Mouse (Mus musculus): ENCODE data around the gene Wdr95. TPM values are rescaled to one million over a fixed set of nuclear protein-coding genes. Genes with fewer than 3 reads are reported as not detected.

The Wdr95 gene
- polyA plus RNA-seq, 1 experiment, result 0.49 TPM

GRCm38 (mm10) chr5:149506033-149506432 lies 22.4 kb upstream of the Wdr95 start:
- Histone ChIP-seq H3K4me1 (ENCODE audit: control insufficient read depth, insufficient read depth, insufficient read length) (no peaks in the 10 kb centered on the region), H3K27me3 (ENCODE audit: control insufficient read depth, insufficient read depth, low read length) (no peaks in the 10 kb centered on the region), H3K27ac (ENCODE audit: insufficient read depth, low read length) (no peak overlapping the region), H3K36me3 (ENCODE audit: control insufficient read depth, insufficient read depth, low read length) (no peaks in the 10 kb centered on the region), H3K4me3 (ENCODE audit: extremely low read depth, insufficient read depth, insufficient read length) (no peak overlapping the region)
- WGBS, result 97% methylated on average over 2 of the region's 2 CpGs
- DNase-seq (ENCODE audit: low read depth in 1 of 2, low spot score in 2 of 2), result no peak
- TF ChIP-seq POLR2A (IDR thresholded peaks at IDR 0.05; ENCODE audit: low read depth, low read length), result no peak
- TF ChIP-seq CTCF (IDR thresholded peaks at IDR 0.05; ENCODE audit: extremely low read depth, insufficient read depth, insufficient read length, insufficient replicate concordance), result no peak

GRCm38 (mm10) chr5:149508094-149509029 lies 20.1 kb upstream of the Wdr95 start:
- no peak for DNase-seq (ENCODE audit: low read depth in 1 of 2, low spot score in 2 of 2)
- H3K27me3 ChIP-seq (ENCODE audit: control insufficient read depth, insufficient read depth, low read length), result no peaks in the 10 kb centered on the region
- H3K4me3 ChIP-seq (ENCODE audit: extremely low read depth, insufficient read depth, insufficient read length), result no peak overlapping the region
- no peak overlapping the region for H3K27ac ChIP-seq (ENCODE audit: insufficient read depth, low read length)
- no peaks in the 10 kb centered on the region for H3K4me1 ChIP-seq (ENCODE audit: control insufficient read depth, insufficient read depth, insufficient read length)
- H3K36me3 ChIP-seq (ENCODE audit: control insufficient read depth, insufficient read depth, low read length), result no peaks in the 10 kb centered on the region
- TF ChIP-seq POLR2A (IDR thresholded peaks at IDR 0.05; ENCODE audit: low read depth, low read length) (no peak), CTCF (IDR thresholded peaks at IDR 0.05; ENCODE audit: extremely low read depth, insufficient read depth, insufficient read length, insufficient replicate concordance) (no peak)
- WGBS, result 73% methylated on average over 20 of the region's 20 CpGs

- 93% methylated on average over 13 of the region's 13 CpGs for WGBS
- H3K4me3 ChIP-seq (ENCODE audit: extremely low read depth, insufficient read depth, insufficient read length), result no peak overlapping the region
- H3K27me3 ChIP-seq (ENCODE audit: control insufficient read depth, insufficient read depth, low read length), result no peaks in the 10 kb centered on the region
- no peak overlapping the region for H3K27ac ChIP-seq (ENCODE audit: insufficient read depth, low read length)
- DNase-seq (ENCODE audit: low read depth in 1 of 2, low spot score in 2 of 2), result no peak
- TF ChIP-seq CTCF (IDR thresholded peaks at IDR 0.05; ENCODE audit: extremely low read depth, insufficient read depth, insufficient read length, insufficient replicate concordance), result no peak
- TF ChIP-seq POLR2A (IDR thresholded peaks at IDR 0.05; ENCODE audit: low read depth, low read length), result no peak
- H3K4me1 ChIP-seq (ENCODE audit: control insufficient read depth, insufficient read depth, insufficient read length), result no peaks in the 10 kb centered on the region
- H3K36me3 ChIP-seq (ENCODE audit: control insufficient read depth, insufficient read depth, low read length), result no peaks in the 10 kb centered on the region
Observed at GRCm38 (mm10) chr5:149510323-149510722, 18.2 kb upstream of the Wdr95 start.

- no peaks in the 10 kb centered on the region for H3K36me3 ChIP-seq (ENCODE audit: control insufficient read depth, insufficient read depth, low read length)
- no peak for DNase-seq (ENCODE audit: low read depth in 1 of 2, low spot score in 2 of 2)
- TF ChIP-seq CTCF (IDR thresholded peaks at IDR 0.05; ENCODE audit: extremely low read depth, insufficient read depth, insufficient read length, insufficient replicate concordance), result no peak
- TF ChIP-seq POLR2A (IDR thresholded peaks at IDR 0.05; ENCODE audit: low read depth, low read length), result no peak
- H3K4me1 ChIP-seq (ENCODE audit: control insufficient read depth, insufficient read depth, insufficient read length), result no peaks in the 10 kb centered on the region
- H3K4me3 ChIP-seq (ENCODE audit: extremely low read depth, insufficient read depth, insufficient read length), result no peak overlapping the region
- WGBS, result 87% methylated on average over 3 of the region's 3 CpGs
- no peak overlapping the region for H3K27ac ChIP-seq (ENCODE audit: insufficient read depth, low read length)
- H3K27me3 ChIP-seq (ENCODE audit: control insufficient read depth, insufficient read depth, low read length), result no peaks in the 10 kb centered on the region
Observed at GRCm38 (mm10) chr5:149512695-149513094, 15.8 kb upstream of the Wdr95 start.

- Histone ChIP-seq H3K4me3 (ENCODE audit: extremely low read depth, insufficient read depth, insufficient read length) (no peak overlapping the region), H3K36me3 (ENCODE audit: control insufficient read depth, insufficient read depth, low read length) (no peaks in the 10 kb centered on the region), H3K27ac (ENCODE audit: insufficient read depth, low read length) (no peak overlapping the region), H3K4me1 (ENCODE audit: control insufficient read depth, insufficient read depth, insufficient read length) (no peaks in the 10 kb centered on the region), H3K27me3 (ENCODE audit: control insufficient read depth, insufficient read depth, low read length) (no peaks in the 10 kb centered on the region)
- DNase-seq (ENCODE audit: low read depth in 1 of 2, low spot score in 2 of 2), result no peak
- WGBS, result 70% methylated on average over 9 of the region's 9 CpGs
- TF ChIP-seq POLR2A (IDR thresholded peaks at IDR 0.05; ENCODE audit: low read depth, low read length), result no peak
- TF ChIP-seq CTCF (IDR thresholded peaks at IDR 0.05; ENCODE audit: extremely low read depth, insufficient read depth, insufficient read length, insufficient replicate concordance), result no peak
Observed at GRCm38 (mm10) chr5:149513438-149514086, 14.9 kb upstream of the Wdr95 start.

GRCm38 (mm10) chr5:149514087-149514671 lies 14.3 kb upstream of the Wdr95 start:
- H3K27ac ChIP-seq (ENCODE audit: insufficient read depth, low read length), result no peak overlapping the region
- 38% methylated on average over 14 of the region's 14 CpGs for WGBS
- no peaks in the 10 kb centered on the region for H3K27me3 ChIP-seq (ENCODE audit: control insufficient read depth, insufficient read depth, low read length)
- H3K36me3 ChIP-seq (ENCODE audit: control insufficient read depth, insufficient read depth, low read length), result no peaks in the 10 kb centered on the region
- DNase-seq (ENCODE audit: low read depth in 1 of 2, low spot score in 2 of 2), result no peak
- no peaks in the 10 kb centered on the region for H3K4me1 ChIP-seq (ENCODE audit: control insufficient read depth, insufficient read depth, insufficient read length)
- no peak overlapping the region for H3K4me3 ChIP-seq (ENCODE audit: extremely low read depth, insufficient read depth, insufficient read length)
- TF ChIP-seq CTCF (IDR thresholded peaks at IDR 0.05; ENCODE audit: extremely low read depth, insufficient read depth, insufficient read length, insufficient replicate concordance) (no peak), POLR2A (IDR thresholded peaks at IDR 0.05; ENCODE audit: low read depth, low read length) (no peak)
